Mouse (Mus musculus): Measurements from ENCODE around the gene Apoa2.

DNA sequence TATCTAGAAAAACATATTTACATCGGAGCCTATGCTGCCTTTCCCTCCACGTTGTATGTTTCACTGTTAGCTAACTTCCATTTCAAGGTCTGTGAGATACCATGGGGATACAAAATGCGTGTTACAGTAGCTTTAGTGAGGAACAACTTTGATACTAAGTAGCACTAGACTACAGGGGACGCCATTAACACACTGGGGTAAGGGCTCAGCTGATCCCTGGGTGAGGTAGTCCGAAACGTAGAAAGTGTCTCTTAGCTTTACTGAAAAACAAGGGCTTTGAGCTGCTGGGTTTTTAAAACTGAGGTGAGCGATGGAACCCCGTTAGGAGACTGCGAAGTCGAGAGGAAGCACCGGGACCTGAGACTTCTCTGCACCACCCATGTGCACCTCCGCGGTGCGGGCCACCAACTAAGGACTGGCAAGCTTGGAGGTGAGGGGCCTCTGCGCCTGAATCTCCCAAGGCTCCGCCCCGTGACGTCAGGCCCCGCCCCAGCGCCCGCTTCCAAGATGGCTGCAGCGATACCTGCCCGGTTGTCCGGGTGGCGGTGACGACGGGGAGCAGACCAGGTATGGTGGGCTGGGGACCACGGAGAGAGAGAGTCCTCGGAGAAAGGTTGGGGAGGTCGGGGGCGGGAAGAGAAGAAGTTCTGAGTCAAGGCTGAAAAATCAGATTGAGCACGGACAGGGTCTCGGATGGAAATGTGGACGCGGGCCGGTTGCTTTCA lies 45.2 kb downstream of the Apoa2 start, which contains the start of gene B4galt3:
- TF ChIP-seq CTCF (IDR thresholded peaks at IDR 0.05; ENCODE audit: borderline replicate concordance, control insufficient read depth, extremely low read depth, insufficient read depth, low read length, poor library complexity) = peak; percentile 37; the same call in 1 of the 2 replicates
- TF ChIP-seq POLR2A (IDR thresholded peaks at IDR 0.05; ENCODE audit: control insufficient read depth, extremely low read depth, insufficient read depth, low read length, poor library complexity) = peak; percentile 96

All from thymus, adult 2 months (tissue).